Mouse (Mus musculus) intestine, embryonic 14.5 days (tissue): ENCODE data around the gene Fstl4. TPM values are rescaled to one million over a fixed set of nuclear protein-coding genes. Genes with fewer than 3 reads are reported as not detected.

Source experiments
- ATAC-seq: fragments of 200-750 bp; cut with Nextera tagmentation; replicated peaks from 2 replicates; pipeline ENCODE4 v1.8.0; 2017; ENCODE audit warnings: low read depth, moderate number of reproducible peaks, moderate TSS enrichment, moderate library complexity; ENCODE audit not compliant: low FRiP score, low TSS enrichment
- DNase-seq: peaks from one replicate; pipeline ENCODE4 v3.0.0-alpha.2; 2018; ENCODE audit warnings: low spot score
- H3K27ac ChIP-seq: fragments of 300-500 bp; sonication (generic); 2 replicates; pipeline ENCODE4 v1.5.1; 2014; ENCODE audit warnings: low read depth, mild to moderate bottlenecking, control low read depth
- H3K27me3 ChIP-seq: fragments of 300-500 bp; sonication (generic); replicated peaks from 2 replicates; pipeline ENCODE4 v1.6.1; 2014; ENCODE audit warnings: low read length, control low read depth; ENCODE audit not compliant: control insufficient read depth, insufficient read depth
- H3K36me3 ChIP-seq: fragments of 300-500 bp; sonication (generic); 2 replicates; pipeline ENCODE4 v1.6.1; 2014; ENCODE audit warnings: low read length, control low read depth; ENCODE audit not compliant: control insufficient read depth, insufficient read depth
- H3K4me1 ChIP-seq: fragments of 300-500 bp; sonication (generic); replicated peaks from 2 replicates; pipeline ENCODE4 v1.6.1; 2014; ENCODE audit warnings: low read length, control low read depth, mixed read lengths; ENCODE audit not compliant: control insufficient read depth, insufficient read depth
- H3K4me2 ChIP-seq: fragments of 300-500 bp; sonication (generic); 2 replicates; pipeline ENCODE4 v1.6.1; 2014; ENCODE audit warnings: low read length
- H3K4me3 ChIP-seq: fragments of 300-500 bp; sonication (generic); 2 replicates; pipeline ENCODE4 v1.5.1; 2014; ENCODE audit warnings: low read depth, low read length, control low read depth, mixed read lengths
- H3K9ac ChIP-seq: fragments of 300-500 bp; sonication (generic); 2 replicates; pipeline ENCODE4 v1.6.1; 2014; ENCODE audit warnings: mild to moderate bottlenecking, low read length
- H3K9me3 ChIP-seq: fragments of 300-500 bp; sonication (generic); 2 replicates; pipeline ENCODE4 v1.6.1; 2016; ENCODE audit warnings: low read length, control low read depth; ENCODE audit not compliant: control insufficient read depth
- WGBS: fragments of 180-500 bp; shearing (Covaris S2); extraction: QIAGEN DNeasy Blood & Tissue Kit; methylation state at CpG from one replicate; pipeline ENCODE4 v1.1.7; 2014; 5-methylcytosine and 5-hydroxymethylcytosine counted together
- polyA plus RNA-seq: library from polyadenylated mRNA; unstranded; fragments of >200 nt; fragmentation: Nextera tagmentation; extraction: Ambion mirVana; gene quantifications from 2 replicates; pipeline ENCODE4 v1.2.1, GENCODE M21; 2014

Fstl4 gene
- polyA plus RNA-seq, 1 experiment from 2014 or later, result 7.7 TPM

DNA sequence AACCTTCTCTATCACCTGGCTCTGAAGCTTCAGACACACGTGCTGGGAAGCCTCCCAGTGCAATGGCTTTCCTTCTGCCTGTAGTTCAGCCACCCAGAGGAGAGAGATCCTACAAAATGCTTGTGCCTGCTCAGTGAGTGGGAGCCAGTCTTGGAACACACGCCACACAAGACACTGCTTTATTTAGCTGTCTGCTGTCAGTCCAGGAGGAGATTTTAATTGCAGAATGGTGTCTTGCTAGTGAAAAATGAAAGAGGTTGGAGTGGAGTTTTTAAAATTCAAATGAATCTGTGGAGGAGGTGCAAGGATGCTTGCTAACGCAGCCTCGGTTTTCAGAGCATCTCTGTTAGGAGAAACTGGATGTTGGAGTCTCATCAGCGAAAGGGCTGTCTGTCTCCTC, 29.9 kb downstream of the Fstl4 start:
- Histone ChIP-seq H3K9ac (no peak overlapping the region), H3K27me3 (no peaks in the 10 kb centered on the region), H3K4me3 (no peak overlapping the region), H3K4me1 (no peaks in the 10 kb centered on the region), H3K4me2 (no peak overlapping the region), H3K36me3 (no peaks in the 10 kb centered on the region), H3K27ac (no peak overlapping the region), H3K9me3 (no peaks in the 10 kb centered on the region)
- peak; percentile 25 for DNase-seq
- no peak for ATAC-seq
- WGBS, result 81% methylated on average over 5 of the region's 5 CpGs

- H3K4me2 ChIP-seq, result no peak overlapping the region
- no peaks in the 10 kb centered on the region for H3K4me1 ChIP-seq
- no peaks in the 10 kb centered on the region for H3K27me3 ChIP-seq
- DNase-seq (no peak), ATAC-seq (no peak)
- H3K36me3 ChIP-seq, result no peaks in the 10 kb centered on the region
- H3K9me3 ChIP-seq, result no peaks in the 10 kb centered on the region
- WGBS, result 91% methylated on average over 2 of the region's 2 CpGs
- no peak overlapping the region for H3K27ac ChIP-seq
- H3K4me3 ChIP-seq, result no peak overlapping the region
- no peak overlapping the region for H3K9ac ChIP-seq
Measured at GRCm38 (mm10) chr11:52809542-52809941, 45.1 kb downstream of the Fstl4 start.

GRCm38 (mm10) chr11:52816004-52816403, 51.6 kb downstream of the Fstl4 start:
- no peak overlapping the region for H3K4me3 ChIP-seq
- H3K9me3 ChIP-seq, result no peaks in the 10 kb centered on the region
- no peak overlapping the region for H3K27ac ChIP-seq
- no peak for DNase-seq
- no peaks in the 10 kb centered on the region for H3K27me3 ChIP-seq
- H3K36me3 ChIP-seq, result no peaks in the 10 kb centered on the region
- no peaks in the 10 kb centered on the region for H3K4me1 ChIP-seq
- 86% methylated on average over 4 of the region's 4 CpGs for WGBS
- H3K4me2 ChIP-seq, result no peak overlapping the region
- ATAC-seq, result no peak
- no peak overlapping the region for H3K9ac ChIP-seq

DNA sequence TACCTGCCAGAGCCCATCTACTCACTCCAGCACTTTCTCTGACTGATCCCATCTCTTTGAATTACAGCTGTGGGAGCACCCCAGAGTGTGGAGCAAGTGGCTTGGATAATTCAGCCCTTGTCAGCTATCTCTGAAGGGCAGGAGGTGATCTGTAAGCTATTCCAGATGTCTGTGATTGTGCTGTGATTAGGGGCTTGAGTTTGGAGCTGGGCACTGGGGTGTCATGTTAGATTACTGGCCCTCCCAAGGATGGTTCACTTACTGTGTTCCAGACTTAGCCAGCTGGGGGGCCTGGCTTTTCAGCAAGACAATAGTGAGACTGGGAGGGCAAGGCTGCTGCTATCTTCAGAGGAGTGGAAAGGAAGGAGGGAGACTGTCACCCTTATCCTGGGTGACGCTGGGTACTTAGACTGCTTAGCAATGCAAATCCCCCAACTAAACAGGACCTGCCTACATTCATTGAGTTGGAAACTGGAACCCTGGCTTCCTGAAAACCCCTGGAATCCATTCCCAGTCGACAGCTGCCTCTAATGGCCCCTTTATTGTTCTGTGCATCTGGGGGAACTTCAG, 56.0 kb downstream of the Fstl4 start:
- Histone ChIP-seq H3K27me3 (no peaks in the 10 kb centered on the region), H3K4me2 (no peak overlapping the region), H3K9me3 (no peaks in the 10 kb centered on the region), H3K27ac (no peak overlapping the region), H3K4me1 (no peaks in the 10 kb centered on the region), H3K9ac (no peak overlapping the region), H3K36me3 (no peaks in the 10 kb centered on the region), H3K4me3 (no peak overlapping the region)
- DNase-seq, result no peak
- ATAC-seq, result no peak
- WGBS, result 22% methylated on average over 2 of the region's 2 CpGs

DNA sequence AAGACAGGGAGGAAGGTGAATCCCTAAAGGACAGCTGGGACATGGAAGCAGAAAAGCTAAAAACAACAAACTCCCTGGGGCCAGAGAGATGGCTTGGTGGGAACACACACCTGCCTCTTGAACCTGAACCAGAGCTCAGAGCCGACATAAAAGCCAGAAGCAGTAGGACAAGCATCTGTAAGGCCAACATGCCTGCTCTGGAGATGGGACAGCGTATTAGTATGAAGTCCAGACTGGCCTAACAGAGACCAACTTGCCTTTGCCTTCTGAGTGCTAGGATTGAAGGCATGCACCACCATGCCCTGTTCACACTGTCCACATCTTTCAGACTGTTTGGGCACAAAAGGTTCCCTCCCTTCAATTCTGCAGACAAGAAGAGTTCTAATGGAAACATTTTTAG, 62.2 kb downstream of the Fstl4 start:
- ATAC-seq (no peak), DNase-seq (no peak)
- Histone ChIP-seq H3K27me3 (no peaks in the 10 kb centered on the region), H3K4me3 (no peak overlapping the region), H3K36me3 (no peaks in the 10 kb centered on the region), H3K4me2 (no peak overlapping the region), H3K4me1 (no peaks in the 10 kb centered on the region), H3K27ac (no peak overlapping the region), H3K9ac (no peak overlapping the region), H3K9me3 (no peaks in the 10 kb centered on the region)
- 75% methylated on average over 2 of the region's 2 CpGs for WGBS

DNA sequence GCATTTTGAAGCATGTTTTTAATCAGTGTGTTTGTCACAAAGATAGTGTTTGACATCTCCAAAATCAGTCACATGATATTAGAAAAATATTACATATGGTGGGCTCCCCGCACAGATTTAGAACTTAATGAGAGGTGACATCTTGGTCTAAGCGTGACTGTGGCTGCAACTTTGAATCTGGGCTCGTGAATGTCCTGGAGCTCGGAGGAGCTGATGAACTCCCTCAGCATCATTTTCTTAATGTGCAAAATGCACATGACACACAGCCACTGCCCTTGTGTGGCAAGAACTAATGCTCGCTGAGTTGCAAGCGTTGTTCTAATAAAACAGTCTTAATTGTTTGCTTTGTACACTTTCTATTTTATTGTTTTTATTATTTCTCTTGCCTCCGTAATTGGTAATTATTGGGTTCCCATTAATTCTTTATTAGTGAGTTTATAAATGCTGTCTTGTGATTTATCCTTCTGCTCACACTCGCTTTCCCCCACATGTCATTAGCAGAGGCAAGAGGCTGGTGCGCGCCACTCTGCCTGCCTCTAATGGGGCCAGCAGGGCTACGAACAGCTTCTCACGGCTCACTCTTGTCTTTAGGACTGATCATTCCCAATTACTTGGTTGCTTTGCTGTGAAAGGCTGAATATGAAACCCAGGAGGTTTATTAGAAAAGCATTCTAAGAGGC, 67.3 kb downstream of the Fstl4 start:
- 84% methylated on average over 12 of the region's 12 CpGs for WGBS
- no peaks in the 10 kb centered on the region for H3K27me3 ChIP-seq
- H3K4me1 ChIP-seq, result no peaks in the 10 kb centered on the region
- H3K4me2 ChIP-seq, result no peak overlapping the region
- no peak overlapping the region for H3K9ac ChIP-seq
- DNase-seq (no peak), ATAC-seq (no peak)
- H3K4me3 ChIP-seq, result no peak overlapping the region
- no peak overlapping the region for H3K27ac ChIP-seq
- H3K36me3 ChIP-seq, result no peaks in the 10 kb centered on the region
- no peaks in the 10 kb centered on the region for H3K9me3 ChIP-seq

- 91% methylated on average over 1 of the region's 1 CpGs for WGBS
- no peaks in the 10 kb centered on the region for H3K36me3 ChIP-seq
- ATAC-seq, result no peak
Measured at GRCm38 (mm10) chr11:52832311-52832675, 67.9 kb downstream of the Fstl4 start.

DNA sequence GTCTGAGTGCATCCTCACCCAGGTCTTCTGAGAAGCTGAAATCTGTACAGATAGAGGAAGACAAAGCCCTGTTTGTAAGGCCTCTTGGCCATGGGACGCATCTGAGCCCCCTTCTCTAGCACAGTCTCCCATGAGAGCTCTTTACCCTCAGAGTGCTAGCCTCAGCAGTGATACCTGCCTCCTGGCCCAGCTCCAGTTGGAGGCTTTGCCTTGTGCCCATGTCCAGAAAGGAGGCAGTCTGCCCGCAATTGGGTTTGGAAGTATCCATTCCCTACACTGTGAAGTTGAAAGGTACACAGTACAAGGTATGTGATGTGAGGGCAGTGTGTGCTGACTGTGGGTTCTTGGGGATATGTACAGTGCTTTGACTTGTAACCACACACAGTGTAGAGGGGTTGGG, 84.3 kb downstream of the Fstl4 start:
- Histone ChIP-seq H3K9me3 (no peaks in the 10 kb centered on the region), H3K9ac (no peak overlapping the region), H3K4me2 (no peak overlapping the region), H3K36me3 (no peaks in the 10 kb centered on the region), H3K4me1 (no peaks in the 10 kb centered on the region), H3K4me3 (no peak overlapping the region), H3K27me3 (no peaks in the 10 kb centered on the region), H3K27ac (no peak overlapping the region)
- no peak for DNase-seq
- ATAC-seq, result no peak
- 79% methylated on average over 2 of the region's 2 CpGs for WGBS

More at GRCm38 (mm10) chr11:52832311-52832675, 67.9 kb downstream of the Fstl4 start:
- H3K4me3 ChIP-seq, result no peak overlapping the region
- no peak for DNase-seq
- H3K9ac ChIP-seq, result no peak overlapping the region
- no peaks in the 10 kb centered on the region for H3K4me1 ChIP-seq
- no peak overlapping the region for H3K27ac ChIP-seq
- no peak overlapping the region for H3K4me2 ChIP-seq
- no peaks in the 10 kb centered on the region for H3K9me3 ChIP-seq
- no peaks in the 10 kb centered on the region for H3K27me3 ChIP-seq

DNA sequence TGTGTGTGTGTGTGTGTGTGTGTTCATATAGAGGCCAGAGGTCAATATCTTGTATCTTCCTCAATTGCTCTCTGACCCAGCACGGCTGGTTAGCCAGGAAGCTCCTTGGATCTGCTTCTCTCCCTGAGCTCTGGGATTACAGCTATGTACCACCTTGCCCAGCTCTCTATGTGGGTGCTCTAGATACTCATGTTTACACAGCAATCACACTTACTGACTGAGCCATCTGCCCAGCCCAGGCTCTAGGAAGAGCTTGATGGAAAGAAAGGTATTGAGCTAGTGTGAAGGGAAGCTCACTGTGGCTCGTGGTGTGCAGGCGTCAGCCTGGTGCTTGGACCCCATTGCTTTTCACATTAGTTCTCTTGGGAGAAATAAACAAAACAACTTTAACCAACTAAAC, 85.6 kb downstream of the Fstl4 start:
- H3K4me2 ChIP-seq, result no peak overlapping the region
- H3K36me3 ChIP-seq, result no peaks in the 10 kb centered on the region
- no peak overlapping the region for H3K4me3 ChIP-seq
- H3K4me1 ChIP-seq, result no peaks in the 10 kb centered on the region
- H3K9me3 ChIP-seq, result no peaks in the 10 kb centered on the region
- no peaks in the 10 kb centered on the region for H3K27me3 ChIP-seq
- DNase-seq (no peak), ATAC-seq (no peak)
- no peak overlapping the region for H3K27ac ChIP-seq
- 76% methylated on average over 3 of the region's 3 CpGs for WGBS
- no peak overlapping the region for H3K9ac ChIP-seq
